16 mouse cellular contexts compared by ENCODE assay signal in genomic region chr14:93441852-93442251, GRCm38 (mm10).
"Had no signal": no experiment of that assay in that cellular context is flagged by ENCODE, and none has a peak within 500 bp of the region (broad histone marks: within the 10 kb centered on the region; RNA-seq: fewer than 3 reads in every experiment).

No protein-coding gene starts in this region.

- H3K4me2 ChIP-seq: neural tube, embryonic 13.5 days; neural tube, embryonic 15.5 days; stomach, embryonic 15.5 days had no signal

- H3K9me3 ChIP-seq: neural tube, embryonic 13.5 days; neural tube, embryonic 15.5 days; stomach, embryonic 15.5 days had no signal

- H3K27ac ChIP-seq: neural tube, embryonic 13.5 days; neural tube, embryonic 15.5 days; stomach, embryonic 15.5 days; stomach, postnatal 0 days had no signal

- H3K9ac ChIP-seq: neural tube, embryonic 13.5 days; neural tube, embryonic 15.5 days; stomach, embryonic 15.5 days had no signal

- H3K4me3 ChIP-seq: neural tube, embryonic 13.5 days; neural tube, embryonic 15.5 days; stomach, embryonic 15.5 days had no signal

- H3K4me1 ChIP-seq: neural tube, embryonic 15.5 days; stomach, embryonic 15.5 days had no signal

- H3K36me3 ChIP-seq: neural tube, embryonic 13.5 days; neural tube, embryonic 15.5 days; stomach, embryonic 15.5 days had no signal

- DNase-seq: retina, postnatal 1 day; right cerebral cortex, adult 18-20 months; right cerebral cortex, postnatal 14 days; right cerebral cortex, postnatal 25 days; right cerebral cortex, postnatal 4 days; spleen, adult 18-20 months; thymus, adult 18-20 months; thymus, adult 2 months; thymus, postnatal 14 days; thymus, postnatal 25 days; thymus, postnatal 36 days; thymus, postnatal 4 days had no signal

- H3K27me3 ChIP-seq: neural tube, embryonic 13.5 days; neural tube, embryonic 15.5 days; stomach, embryonic 15.5 days had no signal
